Mouse (Mus musculus): ENCODE results near the gene Gm49325. TPM values are rescaled to one million over a fixed set of nuclear protein-coding genes. Genes with fewer than 3 reads are reported as not detected.

Gene Gm49325
- 1.9 and 8.0 TPM in 2 replicates for polyA plus RNA-seq (2016; fragmentation: Nextera tagmentation; extraction: Ambion mirVana)

DNA sequence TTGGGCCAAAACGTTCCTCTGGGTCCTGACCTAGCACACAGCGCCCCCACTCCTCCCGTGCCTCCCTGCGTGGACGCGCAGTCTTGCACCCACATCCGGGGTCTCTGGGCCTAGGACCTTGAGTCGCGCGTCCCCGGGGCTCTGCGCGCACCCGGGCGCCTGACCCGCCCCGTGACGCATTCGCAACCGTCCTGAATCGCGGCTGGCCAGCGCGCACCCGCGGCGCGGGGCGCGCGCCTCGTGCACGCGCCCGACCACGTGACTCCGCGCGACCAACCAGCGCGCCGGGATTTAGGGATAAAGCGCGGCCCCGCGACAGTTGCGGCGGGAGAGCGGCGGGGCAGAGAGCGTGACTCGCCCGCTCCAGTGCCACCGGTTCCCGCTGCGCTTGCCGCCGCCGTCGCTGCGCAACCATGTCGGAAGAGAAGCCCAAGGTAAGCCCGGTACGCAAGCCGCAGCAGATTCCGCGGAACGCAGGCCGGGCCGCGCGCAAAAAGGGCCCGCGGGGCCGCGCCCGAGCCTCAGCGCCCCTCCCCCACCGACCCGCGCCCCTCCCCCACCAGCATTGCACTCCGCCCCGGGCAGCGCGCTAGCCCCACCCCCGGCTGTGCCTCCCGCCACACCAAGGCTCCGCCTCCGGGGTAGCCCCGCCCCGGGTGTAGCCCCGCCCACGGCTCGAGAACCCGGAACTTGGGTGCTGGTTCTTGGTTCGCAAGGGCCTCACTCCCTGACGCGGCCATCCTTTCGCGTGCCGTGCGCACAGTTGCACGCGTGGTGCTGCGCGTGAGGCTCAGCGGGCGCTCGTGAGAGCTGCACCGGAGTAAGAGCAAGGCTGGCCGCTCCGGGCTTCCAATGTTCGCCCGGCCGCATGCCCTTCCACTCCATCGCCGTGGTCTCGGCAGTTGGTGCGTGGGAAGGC is at the start of gene Gm49325, which contains the start of gene Sumo3:
TSS of gene Gm49325 (plus strand) at position 290 of the 919 bp plus-strand sequence.
TSS of gene Sumo3 (plus strand) at position 190 of the 919 bp plus-strand sequence.
- WGBS, result 1% methylated on average over 118 of the region's 119 CpGs
- H3K36me3 ChIP-seq (replicated peaks), result peaks cover 39% of the 10 kb centered on the region
- H3K9me3 ChIP-seq, result no peaks in the 10 kb centered on the region; the same call in 1 of the 2 replicates
- no peaks in the 10 kb centered on the region for H3K27me3 ChIP-seq (replicated peaks; ENCODE audit: low read depth, poor library complexity, severe bottlenecking)
- H3K4me1 ChIP-seq, result peaks cover 26% of the 10 kb centered on the region
- DNase-seq (ENCODE audit: low spot score), result peak; percentile 96
- H3K27ac ChIP-seq (replicated peaks), result peak within 1 kb of the TSS; percentile 99
- H3K4me3 ChIP-seq, result peak within 1 kb of the TSS; percentile 77

DNA sequence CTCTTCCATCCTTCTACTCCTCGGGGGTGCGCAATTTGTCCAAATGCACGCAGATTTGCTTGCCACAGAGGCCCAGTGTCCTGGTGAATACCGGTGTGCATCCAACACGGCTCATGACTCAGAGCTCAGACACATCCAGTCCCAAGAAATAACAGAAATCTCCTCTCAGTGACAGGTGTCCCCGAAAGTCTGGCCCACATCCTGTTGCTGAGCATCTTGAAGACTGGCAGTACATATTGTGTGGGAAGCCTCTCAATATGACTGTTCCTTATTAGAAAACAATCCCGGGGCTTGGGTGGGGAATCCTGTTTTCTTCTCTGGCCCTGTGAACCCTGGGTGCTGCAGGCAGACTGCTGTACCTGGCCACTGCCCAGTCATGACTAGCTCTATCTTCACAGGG is 49.4 kb upstream of the Gm49325 start:
- WGBS, result 91% methylated on average over 7 of the region's 7 CpGs
- DNase-seq (ENCODE audit: low spot score), result no peak
- no peak overlapping the region for H3K4me3 ChIP-seq
- no peaks in the 10 kb centered on the region for H3K4me1 ChIP-seq
- H3K9me3 ChIP-seq, result no peaks in the 10 kb centered on the region
- no peaks in the 10 kb centered on the region for H3K27me3 ChIP-seq (replicated peaks; ENCODE audit: low read depth, poor library complexity, severe bottlenecking)
- no peaks in the 10 kb centered on the region for H3K36me3 ChIP-seq (replicated peaks)
- no peak overlapping the region for H3K27ac ChIP-seq (replicated peaks)

DNA sequence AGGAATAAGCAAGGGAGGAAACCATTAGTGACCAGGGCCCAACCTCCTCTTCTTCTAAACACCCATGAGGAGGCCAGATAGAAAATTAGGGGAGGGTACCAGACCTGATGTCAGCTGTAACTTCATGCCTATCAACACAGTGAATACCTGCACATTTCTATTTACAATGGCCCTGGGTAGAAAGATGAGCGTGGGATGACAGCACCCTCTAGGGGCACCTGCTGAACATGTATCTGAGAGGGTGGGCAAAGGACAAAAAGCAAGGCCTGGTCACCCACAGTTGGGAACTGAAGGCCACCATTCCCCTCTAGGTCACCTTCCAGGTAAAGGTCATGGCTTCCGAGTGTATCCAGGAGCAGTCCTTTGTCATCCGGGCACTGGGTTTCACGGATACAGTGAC is 48.4 kb upstream of the Gm49325 start:
- Histone ChIP-seq H3K4me3 (no peak overlapping the region), H3K27ac (replicated peaks) (no peak overlapping the region), H3K27me3 (replicated peaks; ENCODE audit: low read depth, poor library complexity, severe bottlenecking) (no peaks in the 10 kb centered on the region), H3K9me3 (no peaks in the 10 kb centered on the region), H3K36me3 (replicated peaks) (no peaks in the 10 kb centered on the region), H3K4me1 (no peaks in the 10 kb centered on the region)
- 85% methylated on average over 4 of the region's 4 CpGs for WGBS
- DNase-seq (ENCODE audit: low spot score), result no peak

DNA sequence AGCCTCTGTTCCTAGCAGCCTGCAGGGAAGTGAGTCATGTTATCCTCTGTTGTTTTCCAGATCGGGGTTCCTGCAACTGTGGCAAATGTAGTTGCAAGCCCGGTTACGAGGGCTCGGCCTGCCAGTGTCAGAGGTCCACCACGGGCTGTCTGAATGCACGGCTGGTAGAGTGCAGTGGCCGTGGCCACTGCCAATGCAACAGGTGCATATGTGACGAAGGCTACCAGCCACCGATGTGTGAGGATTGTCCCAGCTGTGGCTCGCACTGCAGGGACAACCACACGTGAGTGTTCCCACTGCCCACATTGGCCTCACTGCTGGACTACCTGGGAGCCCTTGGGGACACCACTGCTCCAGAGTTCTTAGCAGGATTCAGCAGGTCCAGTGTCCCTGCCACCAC is 45.9 kb upstream of the Gm49325 start:
- no peaks in the 10 kb centered on the region for H3K4me1 ChIP-seq
- H3K36me3 ChIP-seq (replicated peaks), result no peaks in the 10 kb centered on the region
- WGBS, result 87% methylated on average over 11 of the region's 11 CpGs
- no peak for DNase-seq (ENCODE audit: low spot score)
- no peaks in the 10 kb centered on the region for H3K9me3 ChIP-seq
- H3K27ac ChIP-seq (replicated peaks), result no peak overlapping the region
- H3K4me3 ChIP-seq, result no peak overlapping the region
- H3K27me3 ChIP-seq (replicated peaks; ENCODE audit: low read depth, poor library complexity, severe bottlenecking), result no peaks in the 10 kb centered on the region

DNA sequence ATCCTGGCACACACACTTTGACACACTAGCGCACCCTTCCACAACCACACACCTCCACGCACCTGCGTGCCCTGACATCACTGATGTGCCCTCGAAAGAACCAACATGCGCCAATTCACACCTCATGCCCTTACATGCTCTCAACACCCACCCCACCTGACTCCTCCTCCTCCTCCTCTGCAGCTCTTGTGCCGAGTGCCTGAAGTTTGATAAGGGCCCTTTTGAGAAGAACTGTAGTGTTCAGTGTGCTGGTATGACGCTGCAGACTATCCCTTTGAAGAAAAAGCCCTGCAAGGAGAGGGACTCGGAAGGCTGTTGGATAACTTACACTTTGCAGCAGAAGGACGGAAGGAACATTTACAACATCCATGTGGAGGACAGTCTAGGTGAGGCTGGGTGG is 45.2 kb upstream of the Gm49325 start:
- no peak for DNase-seq (ENCODE audit: low spot score)
- Histone ChIP-seq H3K4me1 (no peaks in the 10 kb centered on the region), H3K27me3 (replicated peaks; ENCODE audit: low read depth, poor library complexity, severe bottlenecking) (no peaks in the 10 kb centered on the region), H3K4me3 (no peak overlapping the region), H3K9me3 (no peaks in the 10 kb centered on the region), H3K36me3 (replicated peaks) (no peaks in the 10 kb centered on the region), H3K27ac (replicated peaks) (no peak overlapping the region)
- 90% methylated on average over 9 of the region's 9 CpGs for WGBS

DNA sequence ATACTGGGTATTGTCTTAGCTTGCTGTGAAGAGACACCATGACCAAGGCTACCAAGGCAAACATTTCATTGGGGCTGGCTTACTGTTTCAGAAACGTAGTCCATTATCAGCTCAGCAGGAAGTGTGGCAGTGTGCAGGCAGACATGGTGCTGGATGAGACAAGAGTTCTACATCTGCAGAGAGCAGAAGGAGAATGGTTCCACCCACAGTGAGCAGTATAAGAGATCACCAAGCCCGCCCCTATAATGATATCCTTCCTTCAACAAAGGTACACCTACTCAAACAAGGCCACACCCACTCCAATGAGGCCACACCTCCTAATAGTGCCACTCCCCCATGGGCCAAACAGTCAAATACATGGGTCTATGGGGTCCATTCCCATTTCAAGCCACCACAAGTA is 44.5 kb upstream of the Gm49325 start:
- WGBS, result 70% methylated on average over 2 of the region's 2 CpGs

DNA sequence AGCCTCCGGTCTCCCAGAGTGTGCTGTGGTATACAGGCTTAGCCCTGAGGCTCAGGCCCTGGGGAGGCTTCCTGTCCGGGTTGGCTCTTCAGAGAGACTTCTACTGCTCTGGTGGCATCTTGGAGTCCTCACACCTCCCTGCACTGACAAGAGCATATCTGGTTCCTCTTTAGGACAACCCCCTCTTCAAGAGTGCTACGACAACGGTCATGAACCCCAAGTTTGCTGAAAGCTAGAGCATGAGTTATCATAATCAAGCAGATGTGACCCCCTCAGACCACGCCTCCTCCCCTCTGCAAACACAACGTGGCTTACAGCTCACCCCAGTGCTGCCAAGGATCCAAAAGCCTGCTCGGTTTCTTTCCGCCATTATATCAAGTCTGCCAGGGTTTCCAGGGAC is 41.0 kb upstream of the Gm49325 start:
- DNase-seq (ENCODE audit: low spot score), result no peak
- H3K4me1 ChIP-seq, result peaks cover 11% of the 10 kb centered on the region
- H3K27ac ChIP-seq (replicated peaks), result no peak overlapping the region
- no peaks in the 10 kb centered on the region for H3K27me3 ChIP-seq (replicated peaks; ENCODE audit: low read depth, poor library complexity, severe bottlenecking)
- no peaks in the 10 kb centered on the region for H3K9me3 ChIP-seq
- H3K4me3 ChIP-seq, result no peak overlapping the region
- no peaks in the 10 kb centered on the region for H3K36me3 ChIP-seq (replicated peaks)
- WGBS, result 82% methylated on average over 8 of the region's 8 CpGs

More for the DNA sequence above, 44.5 kb upstream of the Gm49325 start:
- Histone ChIP-seq H3K9me3 (no peaks in the 10 kb centered on the region), H3K4me1 (no peaks in the 10 kb centered on the region), H3K27me3 (replicated peaks; ENCODE audit: low read depth, poor library complexity, severe bottlenecking) (no peaks in the 10 kb centered on the region), H3K36me3 (replicated peaks) (no peaks in the 10 kb centered on the region), H3K27ac (replicated peaks) (no peak overlapping the region), H3K4me3 (no peak overlapping the region)
- DNase-seq (ENCODE audit: low spot score), result no peak

DNA sequence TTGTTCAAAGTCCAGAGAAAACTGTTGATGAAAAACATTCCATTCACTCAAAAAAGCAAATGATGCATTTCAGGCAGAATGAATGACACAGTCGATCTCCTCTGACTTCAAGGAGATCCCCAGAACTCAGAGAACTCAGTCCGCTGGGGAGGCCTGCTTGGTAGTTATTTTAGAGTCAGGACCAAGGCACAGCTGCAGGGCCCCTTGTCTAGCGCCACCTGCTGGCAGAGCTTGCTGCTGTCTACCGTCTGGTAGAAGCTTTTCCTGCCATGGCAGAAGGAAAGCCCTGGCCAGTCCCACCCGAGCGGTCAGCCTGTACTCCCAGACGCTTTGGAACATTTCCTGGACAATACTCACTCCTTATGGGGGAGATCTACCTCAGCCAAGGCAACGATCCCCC is 39.3 kb upstream of the Gm49325 start:
- Histone ChIP-seq H3K4me3 (no peak overlapping the region), H3K27ac (replicated peaks) (no peak overlapping the region), H3K27me3 (replicated peaks; ENCODE audit: low read depth, poor library complexity, severe bottlenecking) (no peaks in the 10 kb centered on the region), H3K36me3 (replicated peaks) (no peaks in the 10 kb centered on the region), H3K4me1 (peaks cover 11% of the 10 kb centered on the region), H3K9me3 (no peaks in the 10 kb centered on the region)
- WGBS, result 33% methylated on average over 8 of the region's 8 CpGs
- DNase-seq (ENCODE audit: low spot score), result peak; percentile 77

DNA sequence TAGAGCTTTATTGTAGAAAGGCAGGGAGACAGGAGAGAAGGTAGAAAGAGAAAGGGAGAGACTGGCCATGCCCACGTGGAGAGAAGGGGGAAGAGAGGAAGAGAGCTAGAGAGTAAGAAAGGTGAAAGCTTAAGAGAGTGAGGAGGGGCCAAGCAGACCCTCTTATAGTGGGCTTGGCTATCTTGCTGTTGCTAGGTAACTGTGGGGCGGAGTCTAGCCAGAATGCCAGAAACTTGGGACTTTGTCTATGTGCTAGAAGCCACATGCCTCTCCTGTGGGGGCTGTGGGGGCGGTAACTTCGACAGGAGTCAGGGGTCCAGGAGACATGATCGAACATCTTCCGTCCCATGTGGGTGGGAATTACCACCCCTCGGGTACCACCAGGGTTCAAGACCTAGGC is 36.5 kb upstream of the Gm49325 start:
- DNase-seq (ENCODE audit: low spot score), result peak; percentile 26
- H3K4me3 ChIP-seq, result no peak overlapping the region
- peaks cover 20% of the 10 kb centered on the region for H3K4me1 ChIP-seq
- H3K27ac ChIP-seq (replicated peaks), result peak overlapping the region; percentile 63
- H3K9me3 ChIP-seq, result no peaks in the 10 kb centered on the region
- 41% methylated on average over 7 of the region's 7 CpGs for WGBS
- no peaks in the 10 kb centered on the region for H3K27me3 ChIP-seq (replicated peaks; ENCODE audit: low read depth, poor library complexity, severe bottlenecking)
- H3K36me3 ChIP-seq (replicated peaks), result no peaks in the 10 kb centered on the region

DNA sequence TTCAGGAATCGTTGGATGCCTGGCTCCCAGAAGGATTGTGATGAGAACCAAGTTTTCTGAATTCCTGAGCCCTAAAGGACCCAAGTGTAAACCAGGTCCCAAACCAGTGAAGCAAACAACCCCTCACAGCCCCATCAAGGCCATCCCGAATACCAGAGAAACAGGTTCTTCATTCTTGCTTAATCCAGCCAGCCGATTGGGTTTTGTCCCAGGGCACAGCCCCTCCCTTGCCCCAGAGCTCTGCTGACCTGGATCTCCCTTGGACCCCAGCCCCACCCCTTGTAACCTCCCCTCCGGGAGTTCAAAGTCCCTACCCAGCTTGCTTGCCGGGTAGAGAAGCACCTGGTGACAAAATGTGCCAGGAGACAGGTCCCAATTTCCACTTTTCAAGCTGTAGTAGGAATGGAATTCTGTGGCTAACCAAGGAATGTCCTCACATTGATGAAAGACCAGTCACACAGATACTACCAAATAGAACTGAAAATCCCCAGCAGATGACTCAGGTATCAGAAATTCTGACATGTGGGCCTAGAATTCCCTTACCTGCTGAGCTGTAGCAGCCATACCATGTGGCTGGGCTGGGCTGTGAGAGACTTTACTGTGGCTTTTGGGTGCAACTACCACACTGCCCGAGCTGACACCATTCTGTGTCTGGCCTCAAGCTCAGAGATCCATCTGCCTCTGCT is 35.9 kb upstream of the Gm49325 start:
- H3K36me3 ChIP-seq (replicated peaks), result no peaks in the 10 kb centered on the region
- H3K4me3 ChIP-seq, result no peak overlapping the region
- DNase-seq (ENCODE audit: low spot score), result peak; percentile 31
- H3K9me3 ChIP-seq, result no peaks in the 10 kb centered on the region
- H3K27ac ChIP-seq (replicated peaks), result no peak overlapping the region
- H3K27me3 ChIP-seq (replicated peaks; ENCODE audit: low read depth, poor library complexity, severe bottlenecking), result no peaks in the 10 kb centered on the region
- peaks cover 20% of the 10 kb centered on the region for H3K4me1 ChIP-seq
- WGBS, result 52% methylated on average over 6 of the region's 6 CpGs

DNA sequence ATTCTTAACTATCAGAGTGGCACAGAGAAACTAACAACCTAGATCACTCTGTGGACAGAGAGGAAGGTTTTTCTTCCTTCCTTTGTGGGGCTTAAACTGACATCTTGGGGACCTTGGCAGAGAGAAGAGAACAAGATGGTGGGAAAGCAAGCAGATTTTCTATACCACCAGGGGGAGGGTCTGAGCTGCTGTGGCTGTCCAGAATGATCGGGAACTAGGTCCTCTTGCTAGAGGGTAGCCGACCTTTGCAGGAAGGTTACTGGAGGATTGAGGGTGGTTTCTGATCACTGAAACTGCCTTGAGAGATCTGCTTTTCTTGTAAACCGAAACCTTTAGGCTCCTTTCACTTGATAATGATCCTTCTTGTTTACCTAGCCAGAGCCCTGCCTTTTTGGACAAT is 33.8 kb upstream of the Gm49325 start:
- peaks cover 20% of the 10 kb centered on the region for H3K4me1 ChIP-seq
- H3K4me3 ChIP-seq, result no peak overlapping the region
- no peak overlapping the region for H3K27ac ChIP-seq (replicated peaks)
- H3K9me3 ChIP-seq, result no peaks in the 10 kb centered on the region
- H3K36me3 ChIP-seq (replicated peaks), result no peaks in the 10 kb centered on the region
- no peaks in the 10 kb centered on the region for H3K27me3 ChIP-seq (replicated peaks; ENCODE audit: low read depth, poor library complexity, severe bottlenecking)
- 21% methylated on average over 3 of the region's 3 CpGs for WGBS
- DNase-seq (ENCODE audit: low spot score), result no peak

DNA sequence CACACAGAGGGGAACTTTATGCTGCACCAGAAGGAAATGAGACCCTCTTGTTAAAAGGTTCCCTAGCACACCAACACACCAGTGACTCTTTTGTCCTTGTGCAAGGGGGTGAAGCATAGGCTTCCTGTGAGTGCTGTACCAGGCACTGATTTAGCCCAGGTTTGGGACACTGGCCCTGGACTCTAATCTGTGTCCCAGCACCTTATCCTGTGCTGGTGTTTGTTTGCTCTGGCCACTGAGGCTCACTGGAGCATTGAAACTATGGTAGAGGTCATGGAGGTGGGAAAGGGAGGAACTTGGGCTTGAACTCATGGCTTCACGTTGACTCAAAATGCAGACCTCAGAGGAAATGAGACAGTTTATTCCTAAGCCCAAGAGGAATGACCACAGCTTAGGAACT is 32.8 kb upstream of the Gm49325 start:
- no peak overlapping the region for H3K4me3 ChIP-seq
- WGBS, result 76% methylated on average over 1 of the region's 1 CpGs
- no peak overlapping the region for H3K27ac ChIP-seq (replicated peaks)
- no peaks in the 10 kb centered on the region for H3K9me3 ChIP-seq
- no peak for DNase-seq (ENCODE audit: low spot score)
- peaks cover 20% of the 10 kb centered on the region for H3K4me1 ChIP-seq
- no peaks in the 10 kb centered on the region for H3K27me3 ChIP-seq (replicated peaks; ENCODE audit: low read depth, poor library complexity, severe bottlenecking)
- H3K36me3 ChIP-seq (replicated peaks), result no peaks in the 10 kb centered on the region
